Mouse (Mus musculus): ENCODE results near the gene Ppp1cb.
"Not testable (repeated sequence)": the region's sequence is repeated elsewhere in the genome, so short reads cannot be mapped to it uniquely, and the experiment has no call there.

Gene Ppp1cb

DNA sequence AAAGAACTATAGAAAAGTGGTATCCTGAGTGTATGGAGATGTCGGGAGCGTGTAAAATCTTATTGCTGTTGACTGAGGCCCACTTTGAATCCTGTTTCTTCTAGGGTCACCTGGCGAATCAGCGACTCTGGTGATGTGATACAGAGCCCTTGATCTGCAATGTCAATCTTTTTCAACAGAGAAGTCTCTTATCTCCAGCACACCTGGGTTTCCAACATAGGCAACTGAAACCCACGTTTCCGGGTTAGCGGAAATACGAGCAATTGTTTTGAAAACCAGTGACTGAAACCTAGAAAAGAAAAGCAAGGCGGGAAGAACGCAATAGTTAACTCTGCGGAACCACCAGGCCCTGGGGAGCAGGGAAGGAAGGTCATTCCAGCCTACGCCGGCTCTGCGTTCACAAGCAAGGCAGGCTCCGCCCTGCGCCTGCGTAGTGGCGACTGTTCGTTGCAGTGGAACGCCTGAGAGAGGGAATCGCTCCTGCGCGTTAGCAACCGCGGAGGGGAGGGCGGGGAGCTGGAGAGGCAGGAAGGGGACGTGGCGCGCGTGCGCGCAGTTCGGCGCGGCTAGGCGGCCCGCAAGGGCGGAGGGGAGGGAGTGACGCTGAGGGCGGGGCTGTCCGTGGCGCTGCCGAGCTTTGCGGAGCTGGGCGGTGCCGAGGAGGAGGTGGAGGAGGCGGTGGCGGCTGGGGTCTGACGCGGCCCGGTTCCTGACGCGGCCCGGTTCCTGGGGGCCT is at the start of gene Ppp1cb:
Gene Ppp1cb, plus strand, starts transcription at position 436 of the 736 bp plus-strand sequence.
- peak; percentile 98 for DNase-seq

- no peak for DNase-seq
Observed at GRCm38 (mm10) chr5:32409747-32410146, 48.9 kb upstream of the Ppp1cb start.

DNA sequence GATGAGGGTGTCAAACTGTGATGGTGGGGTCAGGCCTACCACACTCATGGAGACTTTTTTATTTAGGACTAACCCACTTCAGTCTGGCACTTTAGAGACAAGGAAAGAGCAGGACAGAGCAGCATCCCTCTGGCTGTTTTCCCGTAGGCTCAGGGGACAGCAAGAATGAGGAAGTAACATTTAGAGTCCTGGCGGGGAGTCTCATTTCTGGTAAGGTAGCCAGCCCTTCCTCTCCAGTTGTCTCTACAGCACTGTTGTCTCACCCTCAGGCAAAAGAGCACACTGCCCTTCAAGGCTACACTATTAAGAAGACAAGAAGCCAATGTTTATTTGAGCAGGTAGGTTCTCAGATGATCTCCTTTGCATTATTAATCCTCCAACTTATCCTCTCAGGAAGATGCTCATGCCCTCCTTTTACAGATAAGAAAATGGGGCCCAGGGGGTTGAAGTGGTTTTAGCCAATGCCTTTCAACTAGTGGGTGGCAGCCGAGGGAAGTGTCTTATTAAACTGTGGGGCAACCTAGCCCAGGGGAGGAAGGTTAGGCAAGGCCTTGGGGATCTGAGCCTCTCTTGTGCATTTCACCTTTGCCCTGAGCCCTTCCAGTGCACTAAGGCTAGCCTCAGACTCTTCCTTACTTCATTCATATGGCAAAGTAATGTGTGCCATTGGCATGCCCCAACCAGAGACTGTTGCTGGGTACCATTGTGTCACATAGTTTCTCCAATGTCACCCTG is 47.5 kb upstream of the Ppp1cb start:
- DNase-seq: no peak

GRCm38 (mm10) chr5:32412186-32412950 is 46.3 kb upstream of the Ppp1cb start:
- peak; percentile 48 for DNase-seq

DNA sequence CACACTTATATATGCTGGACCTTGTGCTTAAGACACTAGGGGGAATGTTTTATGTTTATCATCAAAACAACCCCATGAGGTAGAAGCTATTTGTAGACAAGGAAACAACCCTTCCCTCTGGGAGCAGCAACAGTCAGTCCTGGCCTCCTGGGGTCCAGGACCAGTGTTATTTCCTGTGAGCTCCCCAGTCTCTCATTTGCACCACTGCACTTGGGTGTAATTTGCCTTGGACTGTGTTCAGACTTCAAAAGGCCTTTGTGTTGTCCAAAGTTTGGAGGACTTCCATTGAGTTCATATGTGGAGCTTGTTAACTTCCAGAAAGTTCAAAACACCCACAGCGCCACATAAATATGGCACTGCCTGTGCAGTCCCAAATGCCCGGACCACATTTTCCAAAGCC is 45.6 kb upstream of the Ppp1cb start:
- peak; percentile 32 for DNase-seq

DNA sequence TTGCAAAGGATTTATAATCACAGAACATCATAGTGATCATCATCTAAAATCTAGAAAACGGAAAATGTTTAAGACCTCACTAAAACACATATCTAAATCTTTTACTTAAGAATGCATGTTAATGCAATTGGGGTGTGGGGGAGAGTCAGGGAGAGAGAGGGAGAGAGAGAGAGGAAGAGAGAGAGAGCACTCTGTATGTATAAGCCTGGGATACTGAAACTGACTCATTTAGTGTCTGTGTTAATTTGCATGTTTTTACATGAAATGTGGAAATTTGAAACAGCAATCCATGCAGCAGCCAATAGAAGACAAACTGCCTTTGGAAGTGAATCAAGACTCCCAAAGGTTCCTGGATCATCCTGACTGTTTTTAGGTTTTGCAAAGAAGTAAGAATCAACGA is 45.1 kb upstream of the Ppp1cb start:
- no peak for DNase-seq

DNA sequence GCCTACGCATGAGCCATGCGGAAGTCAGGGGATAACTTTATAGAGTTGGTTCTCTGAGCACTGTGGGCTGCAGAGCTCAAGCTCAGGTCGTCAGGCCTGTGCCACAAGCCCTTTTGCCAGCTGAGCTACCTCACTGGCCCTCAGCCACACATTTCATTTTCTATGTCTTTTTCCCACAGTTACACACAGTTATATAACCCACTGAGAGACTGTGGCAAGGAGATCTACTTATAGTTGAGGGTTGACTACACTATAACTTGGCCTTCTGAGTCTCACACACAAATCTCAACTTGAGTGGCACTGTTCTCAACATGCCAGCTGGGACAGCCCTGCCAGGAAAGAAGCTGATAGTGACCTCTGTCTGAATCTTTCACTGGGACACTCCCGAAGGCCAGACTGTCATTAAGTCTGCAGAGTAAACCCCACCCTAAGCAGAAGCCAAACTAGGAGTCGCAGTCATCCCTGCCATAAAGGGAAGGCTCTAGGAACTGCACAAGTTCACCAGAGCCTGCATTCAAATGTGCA is 44.1 kb upstream of the Ppp1cb start:
- peak; percentile 25 for DNase-seq

DNA sequence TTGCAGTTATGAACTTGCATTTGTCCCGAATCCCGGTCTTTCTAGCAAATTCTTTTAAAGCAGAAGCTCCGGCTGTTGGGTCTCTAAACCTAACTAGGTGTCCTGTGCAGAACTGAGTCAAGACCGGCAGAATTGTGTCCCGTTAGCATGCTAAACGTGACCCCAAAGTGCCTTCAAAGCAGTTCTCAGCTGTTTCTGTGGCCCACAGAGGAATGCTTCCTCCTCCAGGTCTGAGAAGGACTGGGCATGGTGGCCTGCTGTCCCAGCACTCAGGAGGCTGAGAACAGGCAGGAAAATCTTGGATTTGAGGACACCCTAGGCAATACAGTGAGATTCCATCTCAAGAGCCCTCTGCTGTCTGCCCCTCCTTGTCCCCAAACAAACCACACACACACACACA is 43.1 kb upstream of the Ppp1cb start:
- no peak for DNase-seq

DNA sequence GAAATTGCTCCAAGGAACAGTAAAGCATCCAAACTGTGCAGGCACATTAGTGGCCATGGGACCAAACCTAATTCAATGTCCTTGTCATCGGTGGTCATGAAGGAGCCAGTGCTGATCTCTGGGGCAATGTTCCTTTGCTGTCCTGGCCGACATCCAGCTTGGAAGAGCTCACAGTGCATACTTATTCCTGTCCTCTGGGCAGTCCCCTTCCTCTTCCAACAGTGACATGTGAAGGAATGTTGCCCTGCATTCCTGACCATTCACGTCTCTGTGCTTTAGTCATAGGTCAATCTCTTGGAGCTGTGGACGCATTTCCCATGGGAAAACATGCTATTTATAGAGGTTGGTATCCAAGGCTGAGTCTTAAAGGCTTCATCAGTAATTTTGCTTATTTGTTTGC is 41.8 kb upstream of the Ppp1cb start:
- DNase-seq: peak; percentile 80

DNA sequence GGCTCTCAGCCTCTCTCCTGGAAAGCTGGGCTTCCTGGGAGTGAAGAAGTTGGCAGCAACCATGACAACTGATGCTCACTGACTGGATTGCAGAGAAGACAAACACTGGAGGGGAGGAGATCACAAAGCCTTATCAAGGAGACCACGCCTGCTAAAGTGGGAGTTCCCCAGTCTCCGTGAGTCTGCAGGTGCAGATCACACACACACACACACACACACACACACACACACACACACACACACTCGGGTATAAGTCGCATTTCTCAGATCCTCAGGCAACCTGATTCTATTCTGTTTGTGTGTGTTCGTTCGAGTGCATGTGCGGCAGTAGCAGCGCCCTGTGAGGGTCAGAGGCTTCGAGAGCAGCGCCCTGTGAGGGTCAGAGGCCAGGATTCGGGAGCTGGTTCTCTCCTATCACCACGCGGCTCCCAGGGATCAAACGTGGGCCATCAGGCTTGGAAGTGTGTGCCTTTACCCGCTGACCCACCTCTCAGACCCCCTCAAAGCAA is 36.5 kb upstream of the Ppp1cb start:
- no peak for DNase-seq

- DNase-seq: no peak
Observed at GRCm38 (mm10) chr5:32423339-32424046, 35.1 kb upstream of the Ppp1cb start.

DNA sequence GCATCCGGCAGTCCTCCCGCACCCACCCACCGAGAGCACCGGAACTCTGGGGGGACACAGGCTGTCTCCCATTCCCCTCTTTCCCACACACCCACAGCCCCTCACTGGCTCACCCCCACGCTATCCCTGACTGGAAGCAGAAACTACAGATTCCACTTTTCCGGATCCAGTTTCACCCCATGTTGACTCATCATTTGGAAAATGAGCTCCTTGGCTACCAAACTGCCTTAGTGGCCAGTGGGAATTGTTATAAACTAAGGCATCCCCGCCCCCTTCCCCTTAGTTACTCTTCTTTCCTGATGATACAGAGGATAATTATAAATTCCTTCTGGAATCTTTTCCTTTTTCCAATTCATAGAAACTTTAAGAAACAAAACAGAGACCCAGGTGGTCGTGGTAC is 34.2 kb upstream of the Ppp1cb start:
- DNase-seq: no peak

- peak; percentile 36 for DNase-seq
Observed at GRCm38 (mm10) chr5:32425485-32426171, 33.0 kb upstream of the Ppp1cb start.

DNA sequence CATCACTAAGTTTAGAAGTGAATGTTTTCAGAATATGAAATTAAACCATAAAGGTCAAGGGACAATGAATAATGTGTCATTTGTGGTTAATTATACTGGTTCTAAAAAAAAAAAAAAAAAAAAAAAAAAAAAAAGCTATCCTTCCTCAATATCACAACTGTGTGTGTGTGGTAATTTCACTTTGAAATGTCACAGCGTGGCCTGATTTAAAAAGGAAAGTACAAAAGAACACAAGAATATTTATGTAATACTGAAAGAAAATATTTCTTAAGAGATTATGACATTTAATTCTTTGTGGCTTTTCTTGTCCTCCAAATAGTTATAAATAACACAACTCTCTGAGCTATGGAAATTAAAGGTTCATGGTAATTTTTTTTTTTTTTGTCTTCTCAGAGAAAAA is 28.2 kb upstream of the Ppp1cb start:
- DNase-seq: no peak

DNA sequence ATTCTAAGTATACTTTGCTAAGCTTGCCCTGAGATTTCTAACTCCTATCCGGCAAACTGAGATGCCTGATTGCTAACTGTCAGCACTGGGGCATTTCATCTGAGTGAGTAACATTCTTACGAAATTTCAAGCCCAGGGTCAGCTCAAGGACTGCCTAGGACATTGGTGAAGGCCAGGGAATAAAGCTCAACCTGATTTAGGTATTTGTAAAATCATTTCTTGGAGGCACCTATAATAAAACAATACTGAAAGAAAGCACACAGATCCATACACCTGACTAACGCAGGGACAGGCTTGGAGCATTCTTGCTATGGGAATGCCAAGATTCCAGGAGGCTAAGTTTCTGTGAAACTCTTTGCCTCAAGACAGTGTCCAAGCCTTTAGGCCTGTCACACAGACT is 24.3 kb upstream of the Ppp1cb start:
- DNase-seq: not testable (repeated sequence)

DNA sequence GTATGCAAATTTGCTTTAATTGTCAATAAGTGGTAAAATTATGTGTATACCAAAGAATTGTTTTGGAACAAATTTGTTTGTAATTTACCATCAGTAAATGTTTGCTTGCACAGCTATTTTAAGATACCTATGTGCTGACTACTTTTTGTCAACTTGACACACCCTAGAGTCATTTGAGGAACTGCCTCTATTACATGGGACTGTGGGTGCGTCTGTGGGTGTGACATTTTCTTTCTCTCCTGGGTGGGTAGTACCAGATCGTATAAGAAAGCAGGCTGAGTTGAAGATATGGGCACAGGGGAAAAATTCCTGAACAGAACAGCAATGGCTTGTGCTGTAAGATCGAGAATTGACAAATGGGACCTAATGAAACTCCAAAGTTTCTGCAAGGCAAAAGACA is 23.0 kb upstream of the Ppp1cb start:
- DNase-seq: no peak

DNA sequence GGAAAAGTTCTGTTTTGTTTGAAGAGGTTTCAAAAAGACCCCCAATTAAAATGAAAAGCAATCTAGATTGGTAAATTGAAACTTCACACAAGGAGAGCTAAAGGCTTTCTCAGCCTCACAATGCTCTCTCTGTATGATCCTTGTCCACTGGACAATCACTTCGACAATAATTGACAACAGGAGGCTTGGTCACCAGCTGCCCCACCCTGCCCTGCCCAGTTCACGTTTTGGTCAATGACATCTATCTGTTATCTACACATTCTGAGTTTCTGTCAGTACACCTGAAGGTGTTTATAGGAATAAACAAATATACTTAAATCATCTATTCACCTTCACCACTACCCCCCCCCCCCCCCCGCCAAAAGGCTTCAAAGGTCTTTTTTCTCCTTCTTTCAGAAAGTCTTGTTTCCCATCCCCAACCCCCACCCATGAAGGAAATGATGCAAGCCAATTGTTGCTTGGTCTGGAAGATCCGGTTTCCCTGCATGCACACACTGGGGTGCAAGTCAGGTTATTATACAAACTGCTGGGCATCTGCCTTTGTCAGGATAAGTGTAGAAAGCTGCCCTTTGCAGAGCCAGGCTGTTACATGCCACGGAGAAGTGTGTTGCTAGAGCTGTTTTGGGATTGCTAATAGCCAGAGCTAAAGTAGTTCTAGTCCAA is 20.6 kb upstream of the Ppp1cb start:
- no peak for DNase-seq

DNA sequence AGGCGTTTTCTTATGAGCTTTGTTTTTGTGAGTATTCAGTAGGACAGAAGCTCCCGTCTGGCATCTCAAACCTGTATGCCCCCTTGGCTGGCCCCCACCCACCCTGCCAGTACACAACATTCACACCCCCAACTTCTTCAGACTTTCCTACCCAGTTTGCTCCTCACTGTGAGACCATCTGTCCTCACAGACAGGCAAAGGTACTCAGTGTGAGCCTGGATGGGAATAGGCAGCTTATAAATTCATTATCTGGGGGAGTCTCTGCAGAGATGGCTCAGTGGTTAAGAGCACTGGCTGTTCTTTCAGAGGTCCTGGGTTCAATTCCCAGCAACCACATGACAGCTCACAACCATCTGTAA is 20.1 kb upstream of the Ppp1cb start:
- DNase-seq: no peak

GRCm38 (mm10) chr5:32441336-32441735 is 17.3 kb upstream of the Ppp1cb start:
- peak; percentile 46 for DNase-seq

DNA sequence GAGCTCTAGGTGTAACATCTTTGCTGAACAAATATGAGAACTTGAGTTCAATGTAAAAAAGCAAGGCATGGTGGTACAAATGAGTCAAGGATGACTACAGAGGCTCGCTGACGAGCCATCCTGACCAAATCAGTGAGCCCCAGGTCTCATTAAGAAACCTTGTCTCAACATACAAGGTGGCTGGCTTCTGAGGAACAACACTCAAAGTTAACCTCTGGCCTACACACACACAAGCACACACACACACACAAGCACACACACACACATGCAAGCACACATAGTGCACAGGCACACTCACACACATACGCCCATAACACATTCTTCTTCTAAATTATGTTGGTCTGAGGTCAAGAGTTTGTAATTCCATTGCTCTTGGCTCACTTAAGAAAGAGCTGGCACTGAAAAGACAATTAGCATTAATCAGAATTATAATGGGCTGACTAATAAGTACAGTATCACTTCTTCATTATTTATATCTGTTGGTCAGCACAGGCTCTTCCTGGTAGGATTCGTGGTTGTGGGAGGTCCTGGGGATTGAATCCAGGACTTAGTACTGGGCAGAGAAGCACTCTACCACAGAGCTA is 16.6 kb upstream of the Ppp1cb start:
- DNase-seq: no peak

DNA sequence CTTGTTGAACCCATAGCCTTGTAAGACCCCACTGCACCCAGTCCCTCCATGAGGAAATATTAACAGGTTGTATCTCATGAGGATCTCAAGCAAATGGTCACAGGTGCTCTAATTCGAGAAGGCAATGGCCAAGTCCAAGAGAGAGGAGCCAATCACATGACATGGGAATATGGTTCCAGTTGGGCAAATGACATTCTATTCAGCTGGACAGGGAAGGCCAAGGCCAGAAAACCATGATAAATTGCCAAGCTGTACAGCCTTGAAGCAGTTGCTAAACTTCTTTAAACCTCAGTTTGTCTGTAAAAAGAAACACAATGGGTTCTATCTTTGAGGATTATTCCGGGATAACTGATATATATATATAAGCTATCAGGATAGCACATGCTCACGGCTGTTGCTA is 14.7 kb upstream of the Ppp1cb start:
- DNase-seq: no peak
